Mouse (Mus musculus) erythroblast, embryonic 14.5 days (primary cell): ENCODE measurements around the gene Atp5s. TPM values are rescaled to one million over a fixed set of nuclear protein-coding genes. Genes with fewer than 3 reads are reported as not detected.

ENCODE experiments used
- H3K27me3 ChIP-seq: 2 replicates; pipeline ENCODE4 v1.6.1; 2012; ENCODE audit warnings: inconsistent platforms; ENCODE audit not compliant: control insufficient read depth
- H3K36me3 ChIP-seq: 2 replicates; pipeline ENCODE4 v1.6.1; 2012; ENCODE audit warnings: mild to moderate bottlenecking, inconsistent platforms; ENCODE audit not compliant: control insufficient read depth
- H3K4me1 ChIP-seq: 2 replicates; pipeline ENCODE4 v1.6.1; 2012; ENCODE audit warnings: inconsistent platforms; ENCODE audit not compliant: control insufficient read depth
- H3K4me3 ChIP-seq: replicated peaks from 2 replicates; pipeline ENCODE3; 2012; ENCODE audit warnings: moderate library complexity, mild to moderate bottlenecking, inconsistent platforms
- H3K9me3 ChIP-seq: 2 replicates; pipeline ENCODE4 v1.6.1; 2012; ENCODE audit warnings: low read length, inconsistent platforms, mixed read lengths; ENCODE audit not compliant: control insufficient read depth
- GATA1 ChIP-seq: IDR thresholded peaks from 2 replicates; pipeline ENCODE4 v1.6.1; 2012; ENCODE audit warnings: low read length, inconsistent platforms, mixed read lengths
- TAL1 ChIP-seq: IDR thresholded peaks from 3 replicates; pipeline ENCODE4 v1.6.1; 2012; ENCODE audit warnings: low read length, inconsistent platforms, mixed read lengths
- polyA plus RNA-seq: library from polyadenylated mRNA; stranded (reverse); fragments of >175 nt; gene quantifications from 2 replicates; pipeline ENCODE4 v1.2.3, GENCODE M21; 2012

Atp5s gene
- 1.2 TPM in 2 replicates for polyA plus RNA-seq

DNA sequence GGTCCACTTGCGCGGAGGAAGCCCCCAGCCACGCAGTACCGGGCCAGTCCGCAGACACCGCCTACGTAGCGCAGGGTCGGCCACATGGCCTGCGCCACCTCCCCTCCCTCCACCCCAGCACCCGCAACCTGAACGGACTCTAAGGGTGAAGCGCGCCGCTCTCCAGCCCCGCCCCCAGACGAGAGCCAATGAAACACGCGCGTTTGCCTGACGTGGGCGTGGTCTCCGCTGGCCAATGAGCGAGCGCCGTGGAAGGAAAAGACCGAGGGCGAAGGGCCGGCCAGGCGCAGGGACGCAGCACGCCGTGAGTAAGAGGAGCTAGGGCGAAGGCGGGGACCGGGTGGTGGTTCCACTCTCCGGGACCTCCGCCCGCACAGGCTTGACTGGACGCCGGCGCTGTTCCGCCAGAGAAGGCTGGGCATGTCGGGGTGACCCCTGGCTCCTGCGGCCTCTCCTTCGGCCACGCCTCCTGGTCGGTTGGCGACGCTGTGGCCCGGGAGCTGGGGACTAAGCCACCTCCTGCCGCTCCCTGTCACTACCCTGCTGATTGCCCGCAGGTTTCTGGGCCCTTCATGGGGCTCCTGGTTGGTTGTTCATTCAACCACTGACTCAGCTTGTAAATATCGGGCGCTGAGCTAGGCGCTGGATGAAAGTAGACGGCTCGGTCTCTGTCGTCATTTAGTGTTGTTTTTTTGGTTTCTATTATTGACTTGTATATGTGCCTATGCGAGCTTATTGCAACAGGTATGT, at the start of gene Atp5s, which contains the start of gene L2hgdh:
Gene Atp5s (plus strand): TSS at position 240 of the 750 bp plus-strand sequence.
Gene L2hgdh (minus strand): TSS at position 163 of the 750 bp plus-strand sequence.
- Histone ChIP-seq H3K9me3 (peaks cover 1% of the 10 kb centered on the region), H3K27me3 (no peaks in the 10 kb centered on the region), H3K4me3 (peak within 1 kb of the TSS; percentile 86), H3K4me1 (peaks cover 39% of the 10 kb centered on the region), H3K36me3 (peaks cover 41% of the 10 kb centered on the region)
- TF ChIP-seq GATA1 (no peak), TAL1 (no peak)

GRCm38 (mm10) chr12:69676157-69676556, 48.6 kb upstream of the Atp5s start:
- H3K36me3 ChIP-seq, result no peaks in the 10 kb centered on the region
- no peaks in the 10 kb centered on the region for H3K9me3 ChIP-seq
- H3K4me1 ChIP-seq, result peaks cover 35% of the 10 kb centered on the region
- H3K4me3 ChIP-seq, result no peak overlapping the region
- no peaks in the 10 kb centered on the region for H3K27me3 ChIP-seq
- TF ChIP-seq TAL1 (no peak), GATA1 (no peak)

DNA sequence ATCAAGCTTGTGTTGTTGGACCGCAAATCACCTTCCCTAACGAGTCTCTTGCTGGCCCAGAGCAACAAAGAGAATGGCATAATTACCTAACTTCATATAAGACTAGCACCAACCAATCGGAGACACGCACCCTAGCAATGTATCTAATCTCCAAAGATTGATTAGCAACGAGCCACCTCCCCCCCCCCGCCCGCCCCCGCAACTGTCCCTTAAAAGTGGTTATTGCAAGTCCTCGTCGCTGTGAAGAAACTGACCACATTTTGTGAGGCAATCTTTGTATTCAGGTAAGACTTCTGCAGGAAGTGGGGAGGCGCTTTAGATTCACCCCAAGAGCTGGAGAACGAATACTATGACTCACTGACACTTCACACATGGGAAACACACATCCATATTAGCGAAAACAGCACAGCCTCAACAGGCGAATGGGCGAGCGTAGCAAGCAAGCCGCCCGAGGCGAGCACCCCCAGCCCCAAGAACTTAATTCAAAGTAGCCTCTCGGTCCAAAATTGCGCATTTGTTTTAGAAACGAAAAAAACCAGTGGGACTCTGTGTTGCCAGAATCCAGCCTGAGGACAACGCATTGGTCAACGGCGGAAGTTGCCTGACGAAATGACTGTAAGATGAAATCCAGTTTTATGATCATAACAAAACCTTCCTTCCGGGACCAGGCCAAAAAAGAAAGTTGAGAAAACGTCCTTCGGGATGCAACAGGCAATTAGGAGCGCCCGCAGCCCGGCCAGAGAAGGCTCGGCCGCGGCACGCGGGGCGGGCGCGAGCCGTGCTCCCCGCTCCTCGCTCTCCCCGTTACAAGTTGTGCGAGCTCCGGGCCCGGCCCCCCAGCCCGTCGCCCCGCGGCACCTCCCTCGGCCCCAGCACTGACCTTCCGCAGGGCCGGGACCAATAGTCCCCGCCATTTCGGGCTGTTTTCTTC, 43.9 kb upstream of the Atp5s start:
- H3K36me3 ChIP-seq, result no peaks in the 10 kb centered on the region
- no peaks in the 10 kb centered on the region for H3K27me3 ChIP-seq
- peak overlapping the region; percentile 92 for H3K4me3 ChIP-seq
- no peaks in the 10 kb centered on the region for H3K9me3 ChIP-seq
- H3K4me1 ChIP-seq, result peaks cover 38% of the 10 kb centered on the region
- TF ChIP-seq GATA1 (no peak), TAL1 (no peak)

DNA sequence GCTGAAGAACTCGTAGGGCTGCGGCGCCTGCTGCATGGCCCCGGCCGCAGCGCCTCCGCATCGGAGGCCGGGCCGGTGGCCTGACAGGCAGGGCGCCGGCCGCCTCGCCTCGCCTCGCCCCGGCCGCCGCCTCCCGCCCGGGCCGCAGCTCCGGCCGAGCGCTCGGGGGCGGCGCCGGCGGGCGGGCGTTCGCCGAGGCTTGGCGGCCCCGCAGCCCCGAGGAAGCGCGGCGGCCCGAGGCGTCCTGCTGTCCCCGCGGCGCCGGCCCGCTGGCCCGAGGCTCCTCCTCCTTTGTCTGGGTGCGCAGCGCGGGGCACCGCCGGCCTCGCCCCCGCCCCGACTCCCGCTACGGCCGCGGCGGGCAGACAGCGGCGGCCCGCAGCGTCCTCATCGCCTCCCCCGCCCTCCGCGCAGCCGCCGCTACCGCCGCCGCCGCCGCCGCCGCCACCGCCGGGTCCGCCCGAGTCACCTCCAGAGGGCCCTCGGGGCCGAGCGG, 43.1 kb upstream of the Atp5s start, which contains the start of gene Sos2:
Gene Sos2 (minus strand): TSS at position 287 of the 496 bp plus-strand sequence.
- no peaks in the 10 kb centered on the region for H3K9me3 ChIP-seq
- no peaks in the 10 kb centered on the region for H3K36me3 ChIP-seq
- no peak for TF ChIP-seq GATA1
- TF ChIP-seq TAL1, result no peak
- H3K27me3 ChIP-seq, result no peaks in the 10 kb centered on the region
- H3K4me1 ChIP-seq, result peaks cover 34% of the 10 kb centered on the region
- H3K4me3 ChIP-seq, result peak within 1 kb of the TSS; percentile 92

DNA sequence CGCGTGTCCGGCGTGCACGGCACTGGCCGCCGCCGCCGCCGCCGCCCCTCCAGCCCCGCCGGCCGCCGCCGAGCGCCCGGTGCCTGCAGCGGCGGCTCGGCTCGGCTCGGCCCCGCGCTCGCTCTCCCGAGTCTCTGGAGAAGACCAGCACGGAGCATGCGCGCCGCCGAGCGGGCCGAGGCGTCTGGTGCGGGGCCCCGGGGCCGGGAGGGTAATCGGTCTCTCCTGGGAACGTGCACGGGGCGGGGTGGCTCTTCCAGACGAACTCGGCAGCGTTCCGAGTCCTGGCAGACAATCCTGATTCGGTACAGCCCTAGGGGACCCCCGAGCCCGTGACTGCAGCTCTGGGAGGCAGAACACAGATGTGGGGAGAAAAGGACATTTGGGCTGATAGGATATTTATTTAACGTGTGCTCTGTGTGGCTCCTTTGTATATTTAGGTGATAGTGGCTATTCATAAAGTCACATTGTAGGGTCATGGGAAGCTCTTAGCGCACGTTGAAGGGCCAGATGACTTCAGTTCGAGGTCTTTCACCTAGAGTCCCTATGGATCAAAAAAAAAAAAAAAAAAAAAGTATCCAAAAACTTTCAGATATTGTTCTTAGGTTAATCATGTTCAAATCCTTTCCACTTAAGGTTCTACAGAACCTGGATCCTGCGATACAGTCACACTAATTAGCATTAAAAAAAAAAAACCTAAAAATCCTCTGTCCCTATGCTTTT, 42.5 kb upstream of the Atp5s start:
- Histone ChIP-seq H3K4me3 (peak overlapping the region; percentile 92), H3K9me3 (no peaks in the 10 kb centered on the region), H3K4me1 (peaks cover 34% of the 10 kb centered on the region), H3K36me3 (no peaks in the 10 kb centered on the region), H3K27me3 (no peaks in the 10 kb centered on the region)
- TF ChIP-seq GATA1 (no peak), TAL1 (no peak)

DNA sequence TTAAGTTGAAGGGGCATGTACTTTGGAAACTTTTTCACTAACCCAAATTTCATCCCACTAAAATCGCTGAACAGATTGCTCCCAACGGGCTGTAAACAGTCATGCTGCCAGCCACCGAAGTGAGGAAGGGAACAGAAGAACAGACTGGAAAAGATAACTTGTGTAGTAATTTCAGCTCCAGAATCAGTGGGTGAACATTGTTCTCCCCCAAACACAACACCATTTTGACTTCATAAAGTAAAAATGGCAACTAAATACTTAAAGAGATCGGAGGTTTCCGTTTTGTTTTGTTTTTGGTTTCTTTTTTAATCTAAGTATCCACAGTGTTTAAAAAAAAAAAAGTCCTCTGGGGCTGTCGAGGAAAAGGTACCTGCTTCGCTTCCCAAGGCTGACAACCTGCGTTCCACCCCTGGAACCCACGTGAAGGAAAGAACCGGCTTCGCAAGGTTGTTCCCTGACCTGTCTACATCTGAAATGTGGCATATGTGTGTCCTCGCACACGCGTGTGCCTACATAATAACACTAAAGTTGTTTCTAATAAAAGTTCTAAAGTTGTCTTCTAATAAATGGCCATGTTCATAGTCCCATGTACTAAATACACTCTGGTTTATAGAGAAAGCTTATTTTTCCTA, 41.8 kb upstream of the Atp5s start:
- H3K4me1 ChIP-seq, result peaks cover 34% of the 10 kb centered on the region
- no peaks in the 10 kb centered on the region for H3K9me3 ChIP-seq
- no peaks in the 10 kb centered on the region for H3K27me3 ChIP-seq
- TF ChIP-seq GATA1 (no peak), TAL1 (no peak)
- H3K4me3 ChIP-seq, result peak overlapping the region; percentile 92
- H3K36me3 ChIP-seq, result no peaks in the 10 kb centered on the region

DNA sequence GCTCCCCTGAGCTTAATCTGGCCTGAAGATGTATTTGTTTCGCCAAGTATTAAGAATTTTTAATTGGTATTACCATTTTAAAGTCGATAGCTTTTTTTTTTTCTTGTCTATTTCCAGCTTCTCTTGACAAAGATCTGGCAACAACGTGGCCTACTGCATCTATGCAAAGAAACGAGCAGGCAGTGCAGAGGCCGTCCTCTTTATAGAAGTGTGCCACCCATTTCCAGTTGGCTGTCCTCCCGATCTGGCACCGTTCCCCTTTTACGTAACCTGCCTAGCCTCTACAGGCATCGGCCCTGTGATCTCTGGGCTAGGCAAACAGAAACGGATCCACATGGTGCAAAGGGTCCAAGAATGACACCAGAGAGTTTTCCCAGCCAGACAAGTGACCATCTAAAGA, 41.2 kb upstream of the Atp5s start:
- Histone ChIP-seq H3K4me1 (peaks cover 32% of the 10 kb centered on the region), H3K27me3 (no peaks in the 10 kb centered on the region), H3K36me3 (no peaks in the 10 kb centered on the region), H3K9me3 (no peaks in the 10 kb centered on the region), H3K4me3 (peak overlapping the region; percentile 92)
- no peak for TF ChIP-seq TAL1
- no peak for TF ChIP-seq GATA1

- no peak overlapping the region for H3K4me3 ChIP-seq
- H3K27me3 ChIP-seq, result no peaks in the 10 kb centered on the region
- peaks cover 5% of the 10 kb centered on the region for H3K36me3 ChIP-seq
- H3K4me1 ChIP-seq, result peaks cover 4% of the 10 kb centered on the region
- TF ChIP-seq GATA1, result no peak
- TF ChIP-seq TAL1, result no peak
- H3K9me3 ChIP-seq, result no peaks in the 10 kb centered on the region
Measured at GRCm38 (mm10) chr12:69688368-69688767, 36.4 kb upstream of the Atp5s start.
